Mouse (Mus musculus): ENCODE data around the gene Chrm4. TPM values are rescaled to one million over a fixed set of nuclear protein-coding genes. Genes with fewer than 3 reads are reported as not detected.

Gene Chrm4
- 0.56 TPM in 1 of 2 replicates, not detected in the other for total RNA-seq (2017)

GRCm38 (mm10) chr2:91926949-91927348, at the start of gene Chrm4:
Chrm4 (plus strand) TSS chr2:91927249.
- no peak for ATAC-seq (replicated peaks in 1 of 2; ENCODE audit: insufficient read depth in 1 of 2, low FRiP score in 2 of 2, low TSS enrichment in 1 of 2, low read depth in 1 of 2, poor library complexity in 2 of 2, severe bottlenecking in 2 of 2)

GRCm38 (mm10) chr2:91878387-91879180, 48.5 kb upstream of the Chrm4 start:
- no peak for ATAC-seq (replicated peaks in 1 of 2; ENCODE audit: insufficient read depth in 1 of 2, low FRiP score in 2 of 2, low TSS enrichment in 1 of 2, low read depth in 1 of 2, poor library complexity in 2 of 2, severe bottlenecking in 2 of 2)

- ATAC-seq (replicated peaks in 1 of 2; ENCODE audit: insufficient read depth in 1 of 2, low FRiP score in 2 of 2, low TSS enrichment in 1 of 2, low read depth in 1 of 2, poor library complexity in 2 of 2, severe bottlenecking in 2 of 2) = no peak
These were observed 43.1 kb upstream of the Chrm4 start for GRCm38 (mm10) chr2:91883961-91884360.

GRCm38 (mm10) chr2:91884616-91885015, 42.4 kb upstream of the Chrm4 start:
- no peak for ATAC-seq (replicated peaks in 1 of 2; ENCODE audit: insufficient read depth in 1 of 2, low FRiP score in 2 of 2, low TSS enrichment in 1 of 2, low read depth in 1 of 2, poor library complexity in 2 of 2, severe bottlenecking in 2 of 2)

GRCm38 (mm10) chr2:91894716-91895115, 32.3 kb upstream of the Chrm4 start:
- no peak for ATAC-seq (replicated peaks in 1 of 2; ENCODE audit: insufficient read depth in 1 of 2, low FRiP score in 2 of 2, low TSS enrichment in 1 of 2, low read depth in 1 of 2, poor library complexity in 2 of 2, severe bottlenecking in 2 of 2)

- ATAC-seq (replicated peaks in 1 of 2; ENCODE audit: insufficient read depth in 1 of 2, low FRiP score in 2 of 2, low TSS enrichment in 1 of 2, low read depth in 1 of 2, poor library complexity in 2 of 2, severe bottlenecking in 2 of 2) = no peak
These were observed 31.6 kb upstream of the Chrm4 start for GRCm38 (mm10) chr2:91895401-91895800.

GRCm38 (mm10) chr2:91897968-91898367, 29.1 kb upstream of the Chrm4 start:
- ATAC-seq (replicated peaks in 1 of 2; ENCODE audit: insufficient read depth in 1 of 2, low FRiP score in 2 of 2, low TSS enrichment in 1 of 2, low read depth in 1 of 2, poor library complexity in 2 of 2, severe bottlenecking in 2 of 2) = no peak

- ATAC-seq (replicated peaks in 1 of 2; ENCODE audit: insufficient read depth in 1 of 2, low FRiP score in 2 of 2, low TSS enrichment in 1 of 2, low read depth in 1 of 2, poor library complexity in 2 of 2, severe bottlenecking in 2 of 2) = no peak
These were observed 27.9 kb upstream of the Chrm4 start for GRCm38 (mm10) chr2:91899141-91899540.

GRCm38 (mm10) chr2:91900431-91900830, 26.6 kb upstream of the Chrm4 start:
- no peak for ATAC-seq (replicated peaks in 1 of 2; ENCODE audit: insufficient read depth in 1 of 2, low FRiP score in 2 of 2, low TSS enrichment in 1 of 2, low read depth in 1 of 2, poor library complexity in 2 of 2, severe bottlenecking in 2 of 2)

GRCm38 (mm10) chr2:91902336-91902735, 24.7 kb upstream of the Chrm4 start:
- no peak for ATAC-seq (replicated peaks in 1 of 2; ENCODE audit: insufficient read depth in 1 of 2, low FRiP score in 2 of 2, low TSS enrichment in 1 of 2, low read depth in 1 of 2, poor library complexity in 2 of 2, severe bottlenecking in 2 of 2)

GRCm38 (mm10) chr2:91903171-91903925, 23.7 kb upstream of the Chrm4 start:
- ATAC-seq (replicated peaks in 1 of 2; ENCODE audit: insufficient read depth in 1 of 2, low FRiP score in 2 of 2, low TSS enrichment in 1 of 2, low read depth in 1 of 2, poor library complexity in 2 of 2, severe bottlenecking in 2 of 2) = no peak

GRCm38 (mm10) chr2:91904618-91905307, 22.3 kb upstream of the Chrm4 start:
- ATAC-seq (replicated peaks in 1 of 2; ENCODE audit: insufficient read depth in 1 of 2, low FRiP score in 2 of 2, low TSS enrichment in 1 of 2, low read depth in 1 of 2, poor library complexity in 2 of 2, severe bottlenecking in 2 of 2) = no peak

- no peak for ATAC-seq (replicated peaks in 1 of 2; ENCODE audit: insufficient read depth in 1 of 2, low FRiP score in 2 of 2, low TSS enrichment in 1 of 2, low read depth in 1 of 2, poor library complexity in 2 of 2, severe bottlenecking in 2 of 2)
These were observed 20.9 kb upstream of the Chrm4 start for GRCm38 (mm10) chr2:91906141-91906540.

- ATAC-seq (replicated peaks in 1 of 2; ENCODE audit: insufficient read depth in 1 of 2, low FRiP score in 2 of 2, low TSS enrichment in 1 of 2, low read depth in 1 of 2, poor library complexity in 2 of 2, severe bottlenecking in 2 of 2) = no peak
These were observed 14.4 kb upstream of the Chrm4 start for GRCm38 (mm10) chr2:91912616-91913015.

- no peak for ATAC-seq (replicated peaks in 1 of 2; ENCODE audit: insufficient read depth in 1 of 2, low FRiP score in 2 of 2, low TSS enrichment in 1 of 2, low read depth in 1 of 2, poor library complexity in 2 of 2, severe bottlenecking in 2 of 2)
These were observed 13.5 kb upstream of the Chrm4 start for GRCm38 (mm10) chr2:91913328-91914110.

GRCm38 (mm10) chr2:91916346-91916977, 10.6 kb upstream of the Chrm4 start:
- no peak for ATAC-seq (replicated peaks in 1 of 2; ENCODE audit: insufficient read depth in 1 of 2, low FRiP score in 2 of 2, low TSS enrichment in 1 of 2, low read depth in 1 of 2, poor library complexity in 2 of 2, severe bottlenecking in 2 of 2)

GRCm38 (mm10) chr2:91917096-91917495, 10.0 kb upstream of the Chrm4 start:
- no peak for ATAC-seq (replicated peaks in 1 of 2; ENCODE audit: insufficient read depth in 1 of 2, low FRiP score in 2 of 2, low TSS enrichment in 1 of 2, low read depth in 1 of 2, poor library complexity in 2 of 2, severe bottlenecking in 2 of 2)
